Mouse (Mus musculus): ENCODE results near the gene AC161166.1. TPM values are rescaled to one million over a fixed set of nuclear protein-coding genes. Genes with fewer than 3 reads are reported as not detected.

AC161166.1 gene
- total and polyA plus RNA-seq, 2 experiments from 2014 or later = 0.55 TPM; not detected in 1

GRCm38 (mm10) chr7:24476856-24477255, 35.4 kb downstream of the AC161166.1 start:
- 84% methylated on average over 7 of the region's 7 CpGs for WGBS
- no peak for TF ChIP-seq CTCF (IDR thresholded peaks at IDR 0.05; ENCODE audit: low read depth)

GRCm38 (mm10) chr7:24476338-24476737, 35.9 kb downstream of the AC161166.1 start:
- TF ChIP-seq CTCF (IDR thresholded peaks at IDR 0.05; ENCODE audit: low read depth) = no peak
- DNase-seq (ENCODE audit: low spot score) (no peak), ATAC-seq (no peak)
- H3K4me2 ChIP-seq (ENCODE audit: low read depth, low read length) = no peak overlapping the region
- H3K36me3 ChIP-seq (ENCODE audit: insufficient read depth, low read length) = no peaks in the 10 kb centered on the region
- H3K4me1 ChIP-seq (ENCODE audit: insufficient read depth, low read length) = peaks cover 13% of the 10 kb centered on the region; the same call in 1 of the 2 replicates
- H3K9me3 ChIP-seq (ENCODE audit: low read length) = no peaks in the 10 kb centered on the region
- H3K9ac ChIP-seq (replicated peaks; ENCODE audit: low read length) = no peak overlapping the region
- H3K4me3 ChIP-seq (ENCODE audit: low read length) = no peak overlapping the region
- H3K27ac ChIP-seq = no peak overlapping the region
- WGBS = 70% methylated on average over 8 of the region's 8 CpGs
- H3K27me3 ChIP-seq (ENCODE audit: insufficient read depth, low read length) = no peaks in the 10 kb centered on the region

More at GRCm38 (mm10) chr7:24476856-24477255, 35.4 kb downstream of the AC161166.1 start:
- no peaks in the 10 kb centered on the region for H3K27me3 ChIP-seq (ENCODE audit: insufficient read depth, low read length)
- DNase-seq (ENCODE audit: low spot score) = no peak
- no peak overlapping the region for H3K4me2 ChIP-seq (ENCODE audit: low read depth, low read length)
- no peaks in the 10 kb centered on the region for H3K9me3 ChIP-seq (ENCODE audit: low read length)
- H3K4me3 ChIP-seq (ENCODE audit: low read length) = no peak overlapping the region
- no peaks in the 10 kb centered on the region for H3K36me3 ChIP-seq (ENCODE audit: insufficient read depth, low read length)
- no peak for ATAC-seq
- H3K27ac ChIP-seq = no peak overlapping the region
- peaks cover 13% of the 10 kb centered on the region; the same call in 1 of the 2 replicates for H3K4me1 ChIP-seq (ENCODE audit: insufficient read depth, low read length)
- no peak overlapping the region for H3K9ac ChIP-seq (replicated peaks; ENCODE audit: low read length)

GRCm38 (mm10) chr7:24474811-24475506, 37.3 kb downstream of the AC161166.1 start:
- Histone ChIP-seq H3K27ac (peak overlapping the region; percentile 22; the same call in 1 of the 2 replicates), H3K4me3 (ENCODE audit: low read length) (no peak overlapping the region), H3K9me3 (ENCODE audit: low read length) (no peaks in the 10 kb centered on the region), H3K36me3 (ENCODE audit: insufficient read depth, low read length) (no peaks in the 10 kb centered on the region), H3K9ac (replicated peaks; ENCODE audit: low read length) (no peak overlapping the region), H3K4me2 (ENCODE audit: low read depth, low read length) (peak overlapping the region; percentile 22; the same call in 1 of the 2 replicates), H3K27me3 (ENCODE audit: insufficient read depth, low read length) (no peaks in the 10 kb centered on the region), H3K4me1 (ENCODE audit: insufficient read depth, low read length) (0 out of 2 replicates have a peak, but pooled peaks cover 3% of the 10 kb centered on the region)
- peak; percentile 43 for TF ChIP-seq CTCF (IDR thresholded peaks at IDR 0.05; ENCODE audit: low read depth)
- WGBS = 20% methylated on average over 21 of the region's 21 CpGs
- ATAC-seq (no peak), DNase-seq (ENCODE audit: low spot score) (peak; percentile 51)

GRCm38 (mm10) chr7:24473913-24474529, 38.2 kb downstream of the AC161166.1 start:
- Histone ChIP-seq H3K4me3 (ENCODE audit: low read length) (no peak overlapping the region), H3K27me3 (ENCODE audit: insufficient read depth, low read length) (no peaks in the 10 kb centered on the region), H3K9me3 (ENCODE audit: low read length) (no peaks in the 10 kb centered on the region), H3K9ac (replicated peaks; ENCODE audit: low read length) (no peak overlapping the region), H3K27ac (no peak overlapping the region), H3K4me1 (ENCODE audit: insufficient read depth, low read length) (no peaks in the 10 kb centered on the region), H3K36me3 (ENCODE audit: insufficient read depth, low read length) (no peaks in the 10 kb centered on the region), H3K4me2 (ENCODE audit: low read depth, low read length) (no peak overlapping the region)
- 37% methylated on average over 10 of the region's 10 CpGs for WGBS
- ATAC-seq (peak; percentile 56), DNase-seq (ENCODE audit: low spot score) (peak; percentile 73)
- peak; percentile 94 for TF ChIP-seq CTCF (IDR thresholded peaks at IDR 0.05; ENCODE audit: low read depth)

GRCm38 (mm10) chr7:24472937-24473336, 39.3 kb downstream of the AC161166.1 start:
- Histone ChIP-seq H3K27me3 (ENCODE audit: insufficient read depth, low read length) (no peaks in the 10 kb centered on the region), H3K9me3 (ENCODE audit: low read length) (no peaks in the 10 kb centered on the region), H3K4me3 (ENCODE audit: low read length) (no peak overlapping the region), H3K9ac (replicated peaks; ENCODE audit: low read length) (no peak overlapping the region), H3K4me2 (ENCODE audit: low read depth, low read length) (no peak overlapping the region), H3K27ac (no peak overlapping the region), H3K36me3 (ENCODE audit: insufficient read depth, low read length) (no peaks in the 10 kb centered on the region), H3K4me1 (ENCODE audit: insufficient read depth, low read length) (no peaks in the 10 kb centered on the region)
- DNase-seq (ENCODE audit: low spot score) (peak; percentile 25), ATAC-seq (no peak)
- WGBS = 77% methylated on average over 7 of the region's 7 CpGs
- peak; percentile 71 for TF ChIP-seq CTCF (IDR thresholded peaks at IDR 0.05; ENCODE audit: low read depth)

GRCm38 (mm10) chr7:24472442-24472841, 39.8 kb downstream of the AC161166.1 start:
- DNase-seq (ENCODE audit: low spot score) (peak; percentile 60), ATAC-seq (no peak)
- H3K36me3 ChIP-seq (ENCODE audit: insufficient read depth, low read length) = no peaks in the 10 kb centered on the region
- no peak overlapping the region for H3K4me2 ChIP-seq (ENCODE audit: low read depth, low read length)
- H3K9ac ChIP-seq (replicated peaks; ENCODE audit: low read length) = no peak overlapping the region
- WGBS = 63% methylated on average over 6 of the region's 6 CpGs
- no peak overlapping the region for H3K27ac ChIP-seq
- no peaks in the 10 kb centered on the region for H3K27me3 ChIP-seq (ENCODE audit: insufficient read depth, low read length)
- H3K9me3 ChIP-seq (ENCODE audit: low read length) = no peaks in the 10 kb centered on the region
- H3K4me3 ChIP-seq (ENCODE audit: low read length) = no peak overlapping the region
- TF ChIP-seq CTCF (IDR thresholded peaks at IDR 0.05; ENCODE audit: low read depth) = no peak
- H3K4me1 ChIP-seq (ENCODE audit: insufficient read depth, low read length) = no peaks in the 10 kb centered on the region

GRCm38 (mm10) chr7:24470356-24470755, 41.9 kb downstream of the AC161166.1 start:
- H3K4me1 ChIP-seq (ENCODE audit: insufficient read depth, low read length) = no peaks in the 10 kb centered on the region
- DNase-seq (ENCODE audit: low spot score) = no peak

More at GRCm38 (mm10) chr7:24470356-24470755, 41.9 kb downstream of the AC161166.1 start:
- Histone ChIP-seq H3K9ac (replicated peaks; ENCODE audit: low read length) (no peak overlapping the region), H3K4me3 (ENCODE audit: low read length) (no peak overlapping the region), H3K27ac (no peak overlapping the region), H3K9me3 (ENCODE audit: low read length) (no peaks in the 10 kb centered on the region), H3K36me3 (ENCODE audit: insufficient read depth, low read length) (no peaks in the 10 kb centered on the region), H3K27me3 (ENCODE audit: insufficient read depth, low read length) (no peaks in the 10 kb centered on the region), H3K4me2 (ENCODE audit: low read depth, low read length) (no peak overlapping the region)
- ATAC-seq = no peak
- no peak for TF ChIP-seq CTCF (IDR thresholded peaks at IDR 0.05; ENCODE audit: low read depth)
- 93% methylated on average over 7 of the region's 7 CpGs for WGBS

Data from hindbrain, postnatal 0 days (tissue).